Mouse (Mus musculus) spleen, adult 2 months (tissue): ENCODE results near the gene Gna14. TPM values are rescaled to one million over a fixed set of nuclear protein-coding genes. Genes with fewer than 3 reads are reported as not detected.

Source experiments
- DNase-seq, 2 experiments: peaks; one replicate each; pipeline versions ENCODE4 v3.0.0 to v3.0.0-alpha.2; 2012 to 2021; ENCODE audit warnings: low spot score in 2 of 2, low read depth in 1 of 2
- H3K27ac ChIP-seq: fragments of 200-500 bp; 2 replicates; pipeline ENCODE4 v1.5.1; 2012; ENCODE audit warnings: low read length, inconsistent platforms; ENCODE audit not compliant: insufficient read depth
- H3K27me3 ChIP-seq: fragments of 200-500 bp; 2 replicates; pipeline ENCODE4 v1.6.1; 2012; ENCODE audit warnings: mild to moderate bottlenecking, moderate library complexity, low read length, inconsistent platforms; ENCODE audit not compliant: control insufficient read depth, insufficient read depth
- H3K36me3 ChIP-seq: fragments of 200-500 bp; 2 replicates; pipeline ENCODE4 v1.6.1; 2012; ENCODE audit warnings: mild to moderate bottlenecking, low read length, inconsistent platforms; ENCODE audit not compliant: control insufficient read depth, insufficient read depth
- H3K4me1 ChIP-seq: fragments of 200-500 bp; 2 replicates; pipeline ENCODE4 v1.6.1; 2011; ENCODE audit warnings: inconsistent platforms; ENCODE audit not compliant: control insufficient read depth, insufficient read depth, insufficient read length
- H3K4me3 ChIP-seq: fragments of 200-500 bp; 2 replicates; pipeline ENCODE4 v1.5.1; 2011; ENCODE audit warnings: mild to moderate bottlenecking, inconsistent platforms; ENCODE audit not compliant: insufficient read depth, insufficient read length; ENCODE audit errors: extremely low read depth
- CTCF ChIP-seq: fragments of 200-500 bp; IDR thresholded peaks from 2 replicates; pipeline ENCODE4 v1.5.1; 2011; ENCODE audit warnings: mild to moderate bottlenecking, inconsistent platforms; ENCODE audit not compliant: insufficient read depth, insufficient read length, insufficient replicate concordance; ENCODE audit errors: extremely low read depth
- POLR2A ChIP-seq: fragments of 200-500 bp; IDR thresholded peaks from 2 replicates; pipeline ENCODE4 v1.6.1; 2011; ENCODE audit warnings: low read depth, low read length, inconsistent platforms
- WGBS: fragments of 180-500 bp; shearing (Covaris S2); methylation state at CpG from one replicate; pipeline ENCODE4 v1.1.7; 2018; 5-methylcytosine and 5-hydroxymethylcytosine counted together
- polyA plus RNA-seq: library from polyadenylated mRNA; depleted of rRNA; stranded (reverse); fragments of >200 nt; gene quantifications from 2 replicates; pipeline ENCODE4 v1.2.3, GENCODE M21; 2012

The Gna14 gene
- polyA plus RNA-seq, 1 experiment = 0.74 TPM

DNA sequence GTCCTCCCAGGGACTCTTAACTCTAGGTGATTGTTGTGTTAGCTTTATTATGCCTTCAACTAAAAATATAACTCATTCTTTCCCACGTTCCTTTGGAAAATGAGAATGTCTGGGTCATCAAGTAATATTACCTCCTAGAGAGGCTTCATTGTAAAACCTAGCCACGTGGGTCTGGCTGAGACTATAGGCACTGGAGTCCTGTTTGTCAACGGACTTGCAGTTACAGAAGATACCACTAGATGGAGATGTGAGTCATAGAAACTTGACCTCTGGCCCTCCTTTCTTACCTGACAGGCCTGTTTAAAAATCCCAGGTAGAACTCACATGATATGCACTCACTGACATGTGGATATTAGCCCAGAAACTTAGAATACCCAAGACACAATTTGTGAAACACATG lies 149.8 kb downstream of the Gna14 start:
- DNase-seq = peak in 1 of 2 experiments; percentile 15
- TF ChIP-seq POLR2A = no peak
- no peak for TF ChIP-seq CTCF
- Histone ChIP-seq H3K36me3 (no peaks in the 10 kb centered on the region), H3K4me1 (no peaks in the 10 kb centered on the region), H3K27ac (no peak overlapping the region), H3K27me3 (no peaks in the 10 kb centered on the region), H3K4me3 (no peak overlapping the region)
- WGBS = 9% methylated on average over 3 of the region's 3 CpGs

DNA sequence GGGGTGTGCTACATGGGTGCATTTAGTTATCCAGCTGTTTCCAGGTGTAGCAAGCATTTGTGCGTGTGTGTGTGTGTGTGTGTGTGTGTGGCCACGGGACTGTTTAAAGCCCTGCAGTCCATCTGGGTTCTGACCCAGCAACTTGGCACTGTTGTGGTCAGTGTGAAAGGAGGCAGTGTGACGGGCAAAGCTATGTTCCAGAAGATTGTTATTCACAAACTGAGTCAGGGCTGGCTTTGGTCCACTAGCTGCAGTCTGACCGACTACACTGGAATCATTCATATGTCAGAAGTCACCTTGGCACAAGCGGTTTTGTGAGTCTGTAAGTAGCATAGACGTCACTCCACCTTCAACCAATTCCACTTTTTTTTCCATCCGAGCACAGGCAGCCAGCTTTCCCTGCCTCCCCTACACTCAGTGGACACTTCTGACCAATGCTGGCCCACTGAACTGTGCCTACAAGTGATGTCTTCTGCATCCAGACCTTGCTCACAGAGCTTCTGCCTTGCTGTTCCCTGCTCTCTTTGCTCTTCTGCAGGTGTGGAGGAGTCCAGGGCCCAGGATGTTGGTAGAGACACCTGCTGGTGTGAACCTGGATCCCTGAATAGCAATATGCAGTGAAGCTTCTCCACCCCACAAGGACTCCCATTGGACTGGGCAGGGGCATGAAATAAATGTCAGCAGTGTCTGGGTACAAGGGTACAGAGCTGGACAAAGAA lies 157.9 kb downstream of the Gna14 start:
- WGBS = 87% methylated on average over 7 of the region's 7 CpGs
- Histone ChIP-seq H3K27me3 (no peaks in the 10 kb centered on the region), H3K4me1 (no peaks in the 10 kb centered on the region), H3K36me3 (no peaks in the 10 kb centered on the region), H3K4me3 (no peak overlapping the region), H3K27ac (no peak overlapping the region)
- no peak for DNase-seq
- TF ChIP-seq CTCF (no peak), POLR2A (no peak)

DNA sequence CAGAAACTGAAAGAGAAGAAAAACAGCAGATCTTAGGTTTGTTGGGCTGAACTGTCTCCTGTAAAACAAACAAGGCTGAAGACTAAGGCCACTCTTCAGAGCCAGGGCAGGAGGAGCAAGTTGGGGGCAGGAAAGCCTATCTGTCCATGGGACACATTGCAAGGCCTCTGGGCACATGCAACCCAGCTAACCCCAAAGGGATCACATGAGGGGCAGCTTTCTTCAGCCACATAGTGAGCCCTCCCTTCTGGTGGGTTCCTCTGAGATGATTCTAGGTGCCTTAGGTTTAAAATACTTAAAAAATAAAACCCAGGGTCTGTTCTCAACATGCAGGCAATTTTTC lies 158.4 kb downstream of the Gna14 start:
- Histone ChIP-seq H3K27ac (no peak overlapping the region), H3K36me3 (no peaks in the 10 kb centered on the region), H3K4me1 (no peaks in the 10 kb centered on the region), H3K27me3 (no peaks in the 10 kb centered on the region), H3K4me3 (no peak overlapping the region)
- TF ChIP-seq POLR2A (no peak), CTCF (no peak)
- no peak for DNase-seq

DNA sequence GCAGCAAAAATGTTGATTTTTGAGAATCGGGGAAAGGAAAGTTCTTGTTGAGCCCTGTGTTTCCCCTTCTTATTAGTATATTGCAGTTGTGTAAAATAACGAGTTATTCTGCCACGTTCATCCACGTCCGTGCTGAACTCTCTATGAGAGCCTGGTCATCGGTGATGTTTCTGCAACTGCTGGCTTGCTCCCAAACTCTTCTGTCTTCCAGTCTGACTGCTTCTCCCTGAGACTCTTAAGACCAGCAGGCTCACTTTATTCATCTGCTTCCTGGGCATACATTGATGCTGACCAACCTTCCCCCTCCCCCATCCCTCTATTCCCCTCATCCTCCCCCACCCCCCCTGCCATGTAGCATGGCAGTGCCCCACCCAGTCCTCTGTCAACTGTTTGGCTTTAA lies 161.7 kb downstream of the Gna14 start:
- no peaks in the 10 kb centered on the region for H3K27me3 ChIP-seq
- TF ChIP-seq CTCF (no peak), POLR2A (no peak)
- 82% methylated on average over 6 of the region's 6 CpGs for WGBS
- H3K27ac ChIP-seq = no peak overlapping the region
- H3K4me3 ChIP-seq = no peak overlapping the region
- no peak for DNase-seq
- no peaks in the 10 kb centered on the region for H3K4me1 ChIP-seq
- no peaks in the 10 kb centered on the region for H3K36me3 ChIP-seq

DNA sequence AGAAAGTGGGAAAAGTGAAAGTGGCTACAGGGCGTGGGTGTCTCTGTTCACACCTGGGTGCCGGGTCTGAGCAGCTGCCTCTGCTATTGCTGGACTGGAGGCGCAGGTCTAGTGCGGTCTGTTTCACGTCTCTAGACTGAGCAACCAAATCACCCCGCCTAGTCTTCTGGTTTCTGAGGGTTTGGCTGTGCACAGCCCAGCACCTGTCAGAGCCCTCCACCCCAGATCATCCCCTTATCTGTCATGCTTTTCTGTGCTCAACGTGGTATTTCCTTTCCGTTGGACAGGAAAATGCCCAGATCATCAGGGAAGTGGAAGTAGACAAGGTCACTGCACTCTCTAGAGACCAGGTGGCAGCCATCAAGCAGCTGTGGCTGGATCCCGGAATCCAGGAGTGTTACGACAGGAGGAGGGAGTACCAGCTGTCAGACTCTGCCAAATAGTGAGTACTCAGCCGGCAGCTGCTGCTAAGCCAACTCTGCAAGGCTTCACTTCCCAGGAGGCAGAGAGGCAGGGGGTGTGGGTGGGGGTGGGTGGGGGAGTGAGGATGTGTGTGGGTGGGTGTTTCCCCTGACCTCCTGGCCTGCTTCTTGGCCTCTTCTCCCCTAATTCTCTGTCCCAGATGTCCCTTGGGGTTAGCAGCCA lies 163.2 kb downstream of the Gna14 start:
- TF ChIP-seq CTCF (no peak), POLR2A (no peak)
- no peaks in the 10 kb centered on the region for H3K4me1 ChIP-seq
- H3K27ac ChIP-seq = no peak overlapping the region
- no peak overlapping the region for H3K4me3 ChIP-seq
- 54% methylated on average over 11 of the region's 11 CpGs for WGBS
- no peak for DNase-seq
- H3K36me3 ChIP-seq = no peaks in the 10 kb centered on the region
- no peaks in the 10 kb centered on the region for H3K27me3 ChIP-seq

DNA sequence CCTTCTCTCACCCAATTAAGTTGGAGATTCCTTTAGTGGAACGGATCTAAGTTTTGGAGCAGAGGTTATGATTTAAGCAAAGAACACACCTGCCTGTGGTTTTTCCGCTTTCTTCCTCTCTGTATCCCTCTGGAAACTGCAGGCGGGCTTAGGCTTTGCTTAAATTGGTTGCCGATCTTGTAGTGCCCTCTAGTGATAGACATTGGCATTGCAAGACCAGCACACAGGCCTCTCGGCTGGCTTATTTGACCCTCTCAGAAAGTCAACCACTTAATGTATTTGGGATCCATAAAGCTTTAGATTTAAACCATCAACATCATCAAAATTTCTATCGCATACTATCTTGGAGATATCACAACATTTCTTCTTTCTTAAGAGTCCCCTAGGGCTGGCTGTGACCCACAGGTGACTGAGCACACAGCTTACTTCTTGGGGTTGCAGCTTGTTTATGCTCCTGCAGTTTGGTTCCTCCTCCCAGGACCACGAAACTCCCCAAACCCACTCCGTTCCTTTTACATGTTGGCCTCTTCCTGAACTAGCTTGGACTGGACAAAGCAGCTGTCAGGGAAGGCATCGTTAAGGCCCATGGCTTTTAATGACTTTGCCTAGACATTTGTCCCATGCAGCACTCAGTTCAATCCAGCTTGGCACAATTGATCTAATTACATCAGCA lies 163.9 kb downstream of the Gna14 start:
- no peak overlapping the region for H3K27ac ChIP-seq
- H3K4me1 ChIP-seq = no peaks in the 10 kb centered on the region
- TF ChIP-seq POLR2A (no peak), CTCF (peak; percentile 81; the same call in 1 of the 2 replicates)
- peak; percentile 38 to 42 for DNase-seq
- 17% methylated on average over 9 of the region's 9 CpGs for WGBS
- H3K4me3 ChIP-seq = no peak overlapping the region
- H3K36me3 ChIP-seq = no peaks in the 10 kb centered on the region
- no peaks in the 10 kb centered on the region for H3K27me3 ChIP-seq

DNA sequence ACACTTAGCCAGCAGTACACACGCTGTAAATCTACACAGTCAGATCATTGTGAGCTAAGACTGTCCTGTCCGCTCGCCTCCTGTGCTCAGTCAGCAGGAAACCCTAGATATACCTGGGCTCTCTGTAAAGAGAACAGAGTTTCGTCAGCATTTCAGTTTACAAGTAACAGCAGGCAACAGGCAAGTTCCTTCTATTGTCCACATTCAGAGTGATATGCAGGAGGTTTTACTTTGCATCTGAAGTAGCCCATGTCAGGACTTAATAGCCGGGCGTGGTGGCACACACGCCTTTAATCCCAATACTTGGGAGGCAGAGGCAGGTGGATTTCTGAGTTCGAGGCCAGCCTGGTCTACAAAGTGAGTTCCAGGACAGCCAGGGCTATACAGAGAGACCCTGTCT lies 166.5 kb downstream of the Gna14 start:
- Histone ChIP-seq H3K27me3 (no peaks in the 10 kb centered on the region), H3K36me3 (no peaks in the 10 kb centered on the region), H3K27ac (no peak overlapping the region), H3K4me3 (no peak overlapping the region), H3K4me1 (no peaks in the 10 kb centered on the region)
- WGBS = 87% methylated on average over 8 of the region's 8 CpGs
- TF ChIP-seq POLR2A (no peak), CTCF (no peak)
- DNase-seq = no peak
